Mouse (Mus musculus): ENCODE results near the gene Phf1. TPM values are rescaled to one million over a fixed set of nuclear protein-coding genes. Genes with fewer than 3 reads are reported as not detected.
"Not testable (repeated sequence)": the region's sequence is repeated elsewhere in the genome, so short reads cannot be mapped to it uniquely, and the experiment has no call there.

The Phf1 gene
- polyA plus RNA-seq, 1 experiment from 2014 or later = 9.8 TPM

DNA sequence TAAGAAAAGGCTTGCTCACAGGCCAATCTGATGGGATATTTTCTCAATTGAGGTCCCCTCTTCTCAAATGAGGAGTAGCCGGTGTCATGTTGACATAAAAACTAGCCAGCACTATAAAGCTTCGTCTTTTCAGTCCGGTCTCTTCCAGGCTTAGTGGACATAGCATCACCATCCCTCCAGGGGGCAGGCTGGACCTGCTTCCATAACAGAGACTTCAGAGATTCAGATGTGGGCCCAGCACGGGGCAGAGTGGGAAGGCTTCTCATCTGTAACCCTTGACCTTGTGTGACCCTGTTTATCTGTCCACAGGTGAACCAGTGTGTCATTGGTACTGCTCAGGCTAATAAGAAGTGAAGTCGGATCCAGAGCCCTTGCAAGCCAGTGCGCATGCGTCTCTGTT, 1.1 kb upstream of the Phf1 start:
- peak; percentile 70 for TF ChIP-seq CTCF (IDR thresholded peaks at IDR 0.05; ENCODE audit: low read depth)
- H3K4me3 ChIP-seq (replicated peaks; ENCODE audit: low read depth, low read length); H3K4me1 ChIP-seq (replicated peaks; ENCODE audit: insufficient read depth, low read length); H3K27ac ChIP-seq; H3K4me2 ChIP-seq (ENCODE audit: low read length); H3K27me3 ChIP-seq (ENCODE audit: insufficient read depth, low read length); H3K9ac ChIP-seq (ENCODE audit: low read depth, low read length); H3K9me3 ChIP-seq (replicated peaks; ENCODE audit: low read length): not testable (repeated sequence)
- DNase-seq (ENCODE audit: low spot score) (peak; percentile 71), ATAC-seq (replicated peaks; ENCODE audit: low FRiP score, low read depth) (0 out of 2 replicates have a peak, but pooled peaks have one; percentile 22)
- 60% methylated on average over 7 of the region's 7 CpGs for WGBS
- peaks cover 14% of the 10 kb centered on the region for H3K36me3 ChIP-seq (ENCODE audit: insufficient read depth, low read length)

GRCm38 (mm10) chr17:26933419-26933818, 567 bp downstream of the Phf1 start:
- DNase-seq (ENCODE audit: low spot score) (no peak), ATAC-seq (replicated peaks; ENCODE audit: low FRiP score, low read depth) (peak; percentile 5; the same call in 1 of the 2 replicates)
- Histone ChIP-seq H3K27me3 (ENCODE audit: insufficient read depth, low read length) (no peaks in the 10 kb centered on the region), H3K36me3 (ENCODE audit: insufficient read depth, low read length) (peaks cover 14% of the 10 kb centered on the region), H3K4me2 (ENCODE audit: low read length) (peak overlapping the region; percentile 97), H3K27ac (peak overlapping the region; percentile 80), H3K4me1 (replicated peaks; ENCODE audit: insufficient read depth, low read length) (peaks cover 15% of the 10 kb centered on the region), H3K9ac (ENCODE audit: low read depth, low read length) (peak overlapping the region; percentile 78), H3K9me3 (replicated peaks; ENCODE audit: low read length) (no peaks in the 10 kb centered on the region), H3K4me3 (replicated peaks; ENCODE audit: low read depth, low read length) (peak overlapping the region; percentile 82)
- TF ChIP-seq CTCF (IDR thresholded peaks at IDR 0.05; ENCODE audit: low read depth) = no peak
- WGBS = 3% methylated on average over 13 of the region's 13 CpGs

DNA sequence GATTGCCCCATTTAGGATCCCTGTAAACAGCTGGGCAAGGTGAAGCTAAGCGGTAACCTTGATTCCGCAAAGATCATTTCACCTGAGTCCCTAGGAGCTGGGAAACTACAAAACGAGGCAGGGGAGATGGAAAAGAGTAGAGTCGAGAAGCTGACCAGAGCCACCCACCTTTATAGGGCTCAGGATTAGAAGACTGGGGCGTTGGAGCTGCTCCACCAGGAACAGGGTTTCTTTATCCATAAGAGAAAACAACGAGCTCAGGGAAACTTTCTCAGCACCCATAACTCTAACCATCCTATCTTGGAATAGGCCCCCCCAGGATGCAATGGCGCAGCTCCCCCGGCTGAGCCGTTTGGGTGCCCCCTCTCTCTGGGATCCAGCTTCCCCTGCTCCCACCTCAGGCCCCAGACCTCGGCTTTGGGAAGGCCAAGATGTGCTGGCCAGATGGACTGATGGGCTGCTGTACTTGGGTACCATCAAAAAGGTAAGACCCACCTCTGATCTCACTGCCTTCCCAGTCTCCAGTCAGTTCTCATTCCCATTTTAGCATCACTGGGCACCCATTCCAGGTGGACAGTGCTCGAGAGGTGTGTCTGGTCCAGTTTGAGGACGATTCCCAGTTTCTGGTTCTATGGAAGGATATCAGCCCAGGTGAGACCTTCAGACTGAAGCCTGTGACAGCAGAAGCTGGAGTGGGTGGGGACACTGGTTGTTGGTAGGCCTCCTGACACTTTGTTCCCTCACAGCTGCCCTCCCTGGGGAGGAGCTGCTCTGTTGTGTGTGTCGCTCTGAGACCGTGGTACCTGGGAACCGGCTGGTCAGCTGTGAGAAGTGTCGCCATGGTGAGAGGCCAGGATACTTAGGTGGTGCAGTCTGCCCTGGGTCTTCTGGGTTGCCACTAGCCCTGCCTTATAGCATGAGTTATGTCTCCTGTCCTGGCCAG, 1.3 kb downstream of the Phf1 start:
- Histone ChIP-seq H3K4me1 (replicated peaks; ENCODE audit: insufficient read depth, low read length) (peaks cover 16% of the 10 kb centered on the region), H3K27ac (no peak overlapping the region), H3K9me3 (replicated peaks; ENCODE audit: low read length) (no peaks in the 10 kb centered on the region), H3K27me3 (ENCODE audit: insufficient read depth, low read length) (no peaks in the 10 kb centered on the region), H3K9ac (ENCODE audit: low read depth, low read length) (peak overlapping the region; percentile 78; the same call in 1 of the 2 replicates), H3K36me3 (ENCODE audit: insufficient read depth, low read length) (peaks cover 10% of the 10 kb centered on the region), H3K4me2 (ENCODE audit: low read length) (peak overlapping the region; percentile 97), H3K4me3 (replicated peaks; ENCODE audit: low read depth, low read length) (peak overlapping the region; percentile 82; the same call in 1 of the 2 replicates)
- TF ChIP-seq CTCF (IDR thresholded peaks at IDR 0.05; ENCODE audit: low read depth) = no peak
- 77% methylated on average over 16 of the region's 16 CpGs for WGBS
- no peak for ATAC-seq (replicated peaks; ENCODE audit: low FRiP score, low read depth)
- DNase-seq (ENCODE audit: low spot score) = no peak

- no peak for ATAC-seq (replicated peaks; ENCODE audit: low FRiP score, low read depth)
- Histone ChIP-seq H3K36me3 (ENCODE audit: insufficient read depth, low read length) (peaks cover 9% of the 10 kb centered on the region), H3K9ac (ENCODE audit: low read depth, low read length) (no peak overlapping the region), H3K27ac (no peak overlapping the region), H3K4me1 (replicated peaks; ENCODE audit: insufficient read depth, low read length) (peaks cover 18% of the 10 kb centered on the region), H3K4me2 (ENCODE audit: low read length) (no peak overlapping the region), H3K27me3 (ENCODE audit: insufficient read depth, low read length) (no peaks in the 10 kb centered on the region), H3K4me3 (replicated peaks; ENCODE audit: low read depth, low read length) (no peak overlapping the region), H3K9me3 (replicated peaks; ENCODE audit: low read length) (no peaks in the 10 kb centered on the region)
- TF ChIP-seq CTCF (IDR thresholded peaks at IDR 0.05; ENCODE audit: low read depth) = no peak
- no peak for DNase-seq (ENCODE audit: low spot score)
- 87% methylated on average over 9 of the region's 9 CpGs for WGBS
Measured at GRCm38 (mm10) chr17:26935027-26935426, 2.2 kb downstream of the Phf1 start.

- ATAC-seq (replicated peaks; ENCODE audit: low FRiP score, low read depth) (no peak), DNase-seq (ENCODE audit: low spot score) (no peak)
- Histone ChIP-seq H3K27ac (no peak overlapping the region), H3K27me3 (ENCODE audit: insufficient read depth, low read length) (no peaks in the 10 kb centered on the region), H3K9me3 (replicated peaks; ENCODE audit: low read length) (no peaks in the 10 kb centered on the region), H3K4me2 (ENCODE audit: low read length) (no peak overlapping the region), H3K4me3 (replicated peaks; ENCODE audit: low read depth, low read length) (no peak overlapping the region), H3K4me1 (replicated peaks; ENCODE audit: insufficient read depth, low read length) (peaks cover 22% of the 10 kb centered on the region), H3K9ac (ENCODE audit: low read depth, low read length) (no peak overlapping the region), H3K36me3 (ENCODE audit: insufficient read depth, low read length) (peaks cover 9% of the 10 kb centered on the region)
- TF ChIP-seq CTCF (IDR thresholded peaks at IDR 0.05; ENCODE audit: low read depth) = no peak
- WGBS = 79% methylated on average over 12 of the region's 12 CpGs
Measured at GRCm38 (mm10) chr17:26936453-26936852, 3.6 kb downstream of the Phf1 start.

DNA sequence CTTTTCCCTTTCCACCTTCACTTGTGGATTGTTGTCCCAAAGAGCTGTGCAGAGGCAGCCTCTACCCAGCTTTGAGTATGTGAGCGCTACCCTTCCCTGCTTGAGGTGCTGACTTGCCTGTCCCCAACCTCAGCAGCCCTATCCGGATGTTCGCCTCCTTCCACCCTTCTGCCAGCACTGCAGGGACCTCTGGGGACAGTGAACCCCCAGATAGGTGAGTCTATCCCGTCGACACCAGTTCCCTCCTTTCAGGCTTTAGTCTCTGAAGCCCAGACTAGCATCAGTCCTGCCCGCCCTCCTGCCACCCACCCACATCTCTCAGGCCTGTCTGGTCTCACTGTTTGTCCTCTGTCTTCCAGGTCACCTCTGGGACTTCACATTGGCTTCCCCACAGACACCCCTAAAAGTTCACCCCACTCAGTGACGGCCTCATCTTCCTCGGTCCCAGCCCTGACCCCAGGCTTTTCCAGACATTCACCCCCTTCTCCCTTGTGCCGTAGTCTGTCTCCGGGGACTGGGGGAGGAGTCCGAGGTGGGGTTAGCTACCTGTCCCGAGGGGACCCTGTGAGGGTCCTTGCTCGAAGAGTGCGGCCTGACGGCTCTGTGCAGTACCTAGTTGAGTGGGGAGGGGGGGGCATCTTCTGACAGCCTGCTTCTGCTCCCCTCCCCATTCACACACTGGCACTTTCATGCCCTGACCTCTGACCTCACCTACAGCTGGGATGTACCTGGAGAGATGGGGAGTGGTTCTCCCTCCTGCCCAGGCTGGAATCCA, 4.3 kb downstream of the Phf1 start:
- DNase-seq (ENCODE audit: low spot score) = no peak
- H3K4me3 ChIP-seq (replicated peaks; ENCODE audit: low read depth, low read length) = no peak overlapping the region

More for the DNA sequence above, 4.3 kb downstream of the Phf1 start:
- Histone ChIP-seq H3K9ac (ENCODE audit: low read depth, low read length) (no peak overlapping the region), H3K27me3 (ENCODE audit: insufficient read depth, low read length) (no peaks in the 10 kb centered on the region), H3K4me2 (ENCODE audit: low read length) (no peak overlapping the region), H3K36me3 (ENCODE audit: insufficient read depth, low read length) (peaks cover 9% of the 10 kb centered on the region), H3K4me1 (replicated peaks; ENCODE audit: insufficient read depth, low read length) (peaks cover 23% of the 10 kb centered on the region), H3K27ac (no peak overlapping the region), H3K9me3 (replicated peaks; ENCODE audit: low read length) (no peaks in the 10 kb centered on the region)
- TF ChIP-seq CTCF (IDR thresholded peaks at IDR 0.05; ENCODE audit: low read depth) = no peak
- ATAC-seq (replicated peaks; ENCODE audit: low FRiP score, low read depth) = no peak
- WGBS = 86% methylated on average over 15 of the region's 15 CpGs

All from kidney, postnatal 0 days (tissue).